Mouse (Mus musculus): ENCODE measurements around the gene Slc25a26.
"Not testable (repeated sequence)": the region's sequence is repeated elsewhere in the genome, so short reads cannot be mapped to it uniquely, and the experiment has no call there.

The Slc25a26 gene

DNA sequence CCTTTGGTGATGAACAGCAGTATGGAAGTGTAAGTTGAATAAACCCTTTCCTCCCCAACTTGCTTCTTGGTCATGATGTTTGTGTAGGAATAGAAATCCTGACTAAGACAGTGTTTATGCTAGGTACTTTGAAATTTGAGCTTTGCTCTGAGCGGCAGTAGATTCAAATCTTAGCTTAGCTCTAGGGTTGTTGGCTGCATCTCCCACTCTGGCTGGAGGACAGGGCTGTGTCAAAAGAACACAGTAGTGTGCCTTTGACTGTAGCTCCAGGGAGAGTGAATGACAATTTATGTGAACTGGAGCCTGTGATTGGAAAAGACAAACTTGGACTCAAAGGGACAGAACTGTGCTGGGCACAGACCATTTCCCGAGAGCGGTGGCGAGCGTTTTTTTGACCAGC is 53.0 kb downstream of the Slc25a26 start:
- DNase-seq (ENCODE audit: low spot score), result no peak

DNA sequence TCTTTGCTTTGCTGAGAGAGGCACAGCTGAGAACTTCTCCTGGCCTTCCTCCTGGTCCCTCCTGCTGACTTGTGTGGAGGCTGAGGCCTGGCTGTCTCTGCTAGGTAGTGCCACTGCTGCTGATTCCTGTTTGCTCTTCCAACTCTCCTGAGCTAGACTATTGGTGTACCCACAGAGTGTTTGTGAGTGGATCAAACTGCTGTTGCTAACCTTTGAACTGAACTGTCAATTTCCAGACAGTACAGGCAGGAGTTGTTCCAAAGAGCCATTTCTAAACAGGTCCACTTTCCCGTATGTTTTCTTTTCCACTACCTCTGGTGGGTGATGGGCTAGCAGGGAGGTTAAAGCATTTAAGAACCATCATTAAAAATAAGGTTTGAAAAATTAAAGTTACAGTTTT is 58.5 kb downstream of the Slc25a26 start:
- DNase-seq (ENCODE audit: low spot score), result not testable (repeated sequence)

DNA sequence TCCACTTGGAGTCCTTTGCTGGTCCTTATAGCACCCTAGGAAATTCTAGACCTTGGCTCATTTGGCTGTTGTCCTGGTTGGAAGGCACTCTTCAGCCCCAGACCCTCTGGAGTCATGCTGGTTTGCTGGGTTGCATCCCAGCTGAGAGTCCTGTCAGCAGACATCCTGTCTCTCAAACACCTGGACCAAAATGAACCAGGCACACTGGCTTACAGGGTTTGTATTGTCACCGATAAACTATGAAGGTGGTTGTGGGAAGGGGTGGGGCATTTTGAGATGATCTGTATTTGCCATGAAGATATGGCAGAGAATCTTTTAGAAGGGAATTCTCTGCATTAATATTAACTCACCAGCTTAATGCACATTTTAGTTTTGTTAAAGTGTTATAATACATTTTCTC is 60.8 kb downstream of the Slc25a26 start:
- DNase-seq (ENCODE audit: low spot score), result no peak

DNA sequence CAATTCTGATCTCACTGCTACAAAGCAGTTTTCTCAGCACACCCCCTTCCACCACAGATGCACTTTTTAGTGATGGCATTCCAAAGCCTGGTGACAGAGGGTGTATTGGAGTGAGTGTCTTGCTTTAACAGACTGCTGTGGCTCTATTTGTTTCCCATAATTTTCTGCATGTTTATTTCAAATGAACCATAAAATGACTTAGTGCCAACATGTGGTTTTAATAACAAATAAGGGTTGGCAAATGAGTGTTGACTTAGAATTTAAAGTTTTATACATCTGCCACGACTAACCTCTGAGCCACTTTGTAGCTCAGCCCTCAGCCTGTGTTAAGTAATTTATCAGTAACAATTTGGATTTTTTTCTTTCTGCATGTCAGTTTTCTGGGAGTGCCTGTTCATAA is 61.2 kb downstream of the Slc25a26 start:
- DNase-seq (ENCODE audit: low spot score), result no peak

DNA sequence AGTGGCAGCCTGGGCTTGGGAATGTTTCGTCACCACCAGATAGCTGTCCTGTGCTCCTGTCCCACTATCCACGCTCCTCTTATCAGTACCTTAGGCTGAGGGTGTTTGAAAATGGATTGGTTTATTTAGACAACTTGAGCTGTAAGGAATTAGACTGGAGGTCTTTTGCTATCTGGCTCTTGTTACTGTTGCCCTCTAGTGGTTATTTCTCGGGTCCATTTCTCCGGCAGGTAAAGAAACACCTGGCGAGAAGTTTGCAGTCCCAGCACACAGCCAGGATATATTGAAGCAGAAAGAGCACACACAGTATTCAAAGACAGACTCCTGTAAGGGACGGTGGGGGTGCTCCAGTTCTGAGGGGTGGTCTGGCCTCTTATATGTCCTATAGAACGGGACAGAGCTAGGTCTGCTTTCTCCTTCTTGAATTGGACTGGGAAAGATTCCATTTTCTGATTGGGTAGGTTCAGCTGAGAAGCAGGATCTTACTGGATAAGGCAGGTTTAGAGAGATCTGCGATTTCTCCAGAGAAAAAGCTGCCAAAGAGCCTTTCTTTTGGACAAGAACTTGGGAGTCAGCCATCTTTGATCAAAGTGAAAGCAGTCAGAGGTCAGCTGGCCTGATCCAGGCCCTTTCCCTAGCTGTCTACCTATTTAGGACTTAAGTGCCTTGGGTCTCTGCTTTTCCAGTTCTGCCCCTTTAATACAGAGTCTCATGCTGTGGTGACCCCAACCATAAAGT is 63.2 kb downstream of the Slc25a26 start:
- DNase-seq (ENCODE audit: low spot score), result no peak

DNA sequence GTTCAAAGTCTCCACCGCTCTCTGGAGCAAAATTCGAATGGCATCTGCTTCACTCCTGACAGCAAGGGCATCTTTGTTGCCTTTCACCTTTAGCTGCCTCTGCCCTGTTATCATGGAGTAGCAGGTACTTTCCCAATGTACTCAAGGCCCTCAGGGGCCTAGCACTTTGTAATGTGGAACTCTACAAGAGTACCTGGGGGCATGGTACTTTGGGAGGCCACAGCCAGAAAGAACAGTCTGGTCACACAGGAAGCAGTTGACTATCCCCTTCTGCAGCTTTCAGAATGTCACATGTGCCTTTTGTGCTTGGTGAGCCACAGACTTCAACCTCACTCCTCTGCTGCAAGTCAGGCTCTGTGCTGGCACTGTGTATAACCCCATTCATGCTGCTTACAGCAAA is 65.6 kb downstream of the Slc25a26 start:
- DNase-seq (ENCODE audit: low spot score), result no peak

DNA sequence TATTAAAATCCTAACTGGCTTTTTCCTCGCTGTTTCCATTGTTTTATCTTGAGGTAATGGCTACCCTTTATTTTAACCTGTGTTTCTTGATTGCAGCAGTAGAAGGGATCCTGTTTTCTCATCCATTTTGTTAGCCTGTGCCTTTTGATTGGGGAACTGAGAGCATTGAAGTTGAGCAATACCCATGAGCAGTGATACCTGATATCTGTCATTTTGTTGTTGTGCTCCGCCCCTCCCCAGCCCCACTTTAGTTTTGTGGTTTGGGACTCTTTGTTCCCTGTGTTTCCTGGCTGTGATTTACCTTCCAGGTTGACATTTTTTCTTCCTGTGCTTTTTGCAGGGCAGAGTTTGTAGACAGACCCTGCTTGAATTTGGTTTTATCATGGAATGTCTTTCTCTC is 67.9 kb downstream of the Slc25a26 start:
- no peak for DNase-seq (ENCODE audit: low spot score)

DNA sequence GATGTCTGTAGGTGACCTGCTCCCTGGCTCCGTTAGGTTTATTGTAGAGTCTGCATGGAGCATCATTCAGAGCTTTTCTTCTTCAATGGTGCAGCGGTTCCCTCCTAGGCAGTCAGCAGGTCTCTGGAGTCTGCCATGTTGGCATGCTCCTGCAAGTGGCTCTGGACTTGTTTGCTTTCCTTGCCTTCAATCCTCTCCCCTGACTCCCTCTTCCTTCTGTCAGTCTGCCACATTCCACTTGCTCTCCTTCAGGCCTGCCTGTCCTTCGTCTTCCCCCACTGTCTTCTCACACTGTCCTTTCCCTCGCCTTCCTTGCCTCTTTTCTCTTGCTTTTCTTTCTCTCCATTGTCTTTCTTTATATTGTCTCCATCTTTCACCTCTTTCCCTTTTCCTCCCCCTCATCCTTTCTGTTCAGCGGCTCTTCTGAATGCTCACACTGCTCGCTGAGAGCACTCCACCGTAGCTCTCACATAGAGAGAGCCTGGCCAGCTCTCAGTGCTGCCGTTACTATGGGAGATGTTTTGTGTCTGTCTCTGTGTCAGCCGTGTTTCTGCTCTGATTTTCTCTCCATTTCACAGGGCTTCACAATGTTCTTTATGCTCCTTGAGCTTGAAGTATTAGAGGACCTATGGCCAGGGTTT is 75.5 kb downstream of the Slc25a26 start:
- no peak for DNase-seq (ENCODE audit: low spot score)

DNA sequence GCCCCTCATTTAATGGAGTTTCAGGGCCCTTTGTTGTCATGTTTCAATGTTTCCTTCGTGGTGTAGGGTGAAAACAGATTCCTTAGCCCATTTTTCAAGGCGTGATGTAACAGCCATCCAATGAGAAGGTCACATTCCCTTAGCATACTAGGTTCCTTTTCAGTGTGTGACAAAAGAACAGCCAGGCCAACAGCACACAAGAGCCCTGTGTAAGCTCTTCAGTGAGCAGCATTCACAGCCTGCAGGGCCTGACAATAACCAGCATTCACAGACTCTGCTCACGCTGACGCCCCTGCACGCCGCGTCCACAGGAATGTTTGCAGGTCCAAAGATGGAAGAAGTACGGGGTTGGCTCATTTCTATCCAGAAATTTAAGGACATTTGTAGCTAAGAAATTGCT is 77.9 kb downstream of the Slc25a26 start:
- DNase-seq (ENCODE audit: low spot score), result peak; percentile 72

DNA sequence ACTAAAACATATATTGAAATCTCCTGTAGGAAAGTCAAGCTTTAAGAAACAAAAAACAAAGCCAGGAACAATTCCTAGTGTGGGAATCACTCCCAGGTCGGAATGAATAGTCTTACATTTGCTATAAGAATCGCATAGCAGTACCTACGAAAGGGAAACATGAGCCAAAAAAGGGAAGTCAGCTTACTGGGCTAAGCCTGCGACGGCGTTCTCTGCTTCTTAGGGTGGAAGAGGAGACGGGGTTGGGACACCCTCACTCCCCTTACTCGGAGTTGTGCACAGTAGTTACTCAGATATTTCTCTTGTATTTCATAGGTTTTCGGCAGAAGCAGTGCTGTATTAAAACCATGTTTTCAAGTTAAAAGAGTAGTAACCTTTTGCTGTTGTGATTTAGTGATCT is 81.9 kb downstream of the Slc25a26 start:
- no peak for DNase-seq (ENCODE audit: low spot score)

DNA sequence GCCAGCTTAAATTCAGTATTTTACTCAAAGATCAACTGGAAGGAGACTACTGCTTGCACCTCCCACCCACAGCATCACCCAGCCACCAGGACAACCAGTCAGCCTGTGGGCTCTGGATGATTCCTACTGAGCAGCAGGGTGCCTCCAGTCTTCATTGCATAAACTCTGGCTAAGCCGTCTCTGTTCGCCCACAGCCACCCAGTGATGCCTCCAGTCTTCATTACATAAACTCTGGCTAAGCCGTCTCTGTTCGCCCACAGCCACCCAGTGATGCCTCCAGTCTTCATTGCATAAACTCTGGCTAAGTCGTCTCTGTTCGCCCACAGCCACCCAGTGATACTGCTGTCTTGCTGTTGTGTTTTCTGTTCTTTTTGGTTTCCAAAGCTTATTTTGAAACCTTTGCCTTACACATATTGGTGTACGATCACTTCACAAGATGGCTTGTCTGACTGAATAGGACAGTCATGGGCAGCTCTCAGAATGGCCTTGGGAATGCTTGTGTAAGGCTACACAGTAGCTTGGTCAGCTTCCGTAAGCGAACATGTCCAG is 84.1 kb downstream of the Slc25a26 start:
- no peak for DNase-seq (ENCODE audit: low spot score)

DNA sequence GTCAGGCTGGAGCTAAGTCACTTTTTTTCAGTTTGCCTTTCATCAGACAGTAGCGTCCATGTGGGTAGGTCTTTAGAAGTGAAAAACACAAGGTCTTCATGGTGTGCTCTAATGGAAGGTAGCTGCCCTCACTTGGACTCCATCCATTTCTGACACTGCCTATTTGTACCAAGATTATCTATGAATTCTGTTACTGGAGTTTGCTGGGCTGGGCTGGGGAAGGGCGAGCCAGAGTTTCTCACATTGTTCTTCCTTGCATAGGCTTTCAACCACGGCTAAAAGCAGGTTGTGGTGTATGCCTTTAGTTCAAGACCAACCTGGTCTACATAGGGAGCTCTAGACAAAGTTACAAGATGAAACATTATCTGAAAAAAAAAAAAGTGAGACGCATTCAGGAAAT is 84.8 kb downstream of the Slc25a26 start:
- DNase-seq (ENCODE audit: low spot score), result no peak

DNA sequence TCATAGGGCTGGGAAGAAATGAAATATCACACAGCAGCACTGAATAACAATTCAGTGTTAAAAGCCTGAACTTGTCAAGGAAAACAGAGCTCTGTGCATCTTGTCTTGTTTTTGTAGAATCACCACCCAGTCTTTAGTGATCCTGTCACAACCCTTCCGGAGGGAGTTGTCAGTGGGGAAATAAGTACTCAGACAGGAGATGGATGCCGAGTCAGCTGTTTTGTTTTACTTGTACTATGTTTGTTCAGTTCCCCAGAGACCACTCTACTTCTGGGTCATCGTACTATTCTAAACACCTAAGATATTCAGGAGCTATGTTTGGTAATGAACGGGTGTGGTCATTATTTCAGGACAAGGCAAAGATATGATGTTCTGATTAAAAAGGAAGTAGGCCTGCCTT is 88.2 kb downstream of the Slc25a26 start:
- no peak for DNase-seq (ENCODE audit: low spot score)

DNA sequence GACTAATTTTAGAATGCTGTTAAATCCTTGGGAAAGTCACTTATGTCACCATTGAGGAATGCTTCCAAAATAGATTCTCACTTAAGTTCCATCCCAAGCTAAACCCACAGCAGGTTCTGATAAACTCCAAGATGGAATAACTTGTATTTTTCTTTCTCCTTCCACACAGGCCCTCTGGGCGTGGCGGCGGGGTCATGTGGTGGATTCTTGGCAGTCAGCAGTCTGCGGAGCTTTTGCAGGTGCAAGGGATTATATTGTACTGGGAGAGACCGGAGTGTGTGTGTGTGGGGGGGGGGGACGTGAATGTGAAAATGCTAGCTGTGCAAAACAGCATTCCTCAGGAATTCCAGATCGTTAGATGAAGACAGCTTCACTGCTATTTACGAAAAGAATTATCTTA is 92.1 kb downstream of the Slc25a26 start:
- DNase-seq (ENCODE audit: low spot score), result peak; percentile 61

DNA sequence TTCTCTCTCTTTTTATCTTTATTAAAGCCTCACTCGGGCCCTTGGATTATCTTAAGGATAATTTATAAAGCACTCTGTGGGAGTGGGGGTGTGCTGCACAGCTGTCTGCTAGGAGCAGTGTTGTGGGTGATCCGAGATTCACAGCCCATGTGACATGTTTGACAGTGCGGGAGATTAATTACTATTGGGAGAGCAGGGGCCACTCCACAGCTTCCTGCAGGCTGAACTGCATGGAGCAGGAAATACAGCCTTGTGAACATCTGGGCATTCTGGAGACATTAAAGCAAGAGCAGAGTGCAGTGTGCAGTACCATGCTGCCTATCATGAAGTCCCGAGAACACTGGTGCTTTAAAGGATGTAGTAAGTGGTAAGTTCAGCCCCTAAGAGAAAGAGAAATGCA is 92.6 kb downstream of the Slc25a26 start:
- peak; percentile 76 for DNase-seq (ENCODE audit: low spot score)

DNA sequence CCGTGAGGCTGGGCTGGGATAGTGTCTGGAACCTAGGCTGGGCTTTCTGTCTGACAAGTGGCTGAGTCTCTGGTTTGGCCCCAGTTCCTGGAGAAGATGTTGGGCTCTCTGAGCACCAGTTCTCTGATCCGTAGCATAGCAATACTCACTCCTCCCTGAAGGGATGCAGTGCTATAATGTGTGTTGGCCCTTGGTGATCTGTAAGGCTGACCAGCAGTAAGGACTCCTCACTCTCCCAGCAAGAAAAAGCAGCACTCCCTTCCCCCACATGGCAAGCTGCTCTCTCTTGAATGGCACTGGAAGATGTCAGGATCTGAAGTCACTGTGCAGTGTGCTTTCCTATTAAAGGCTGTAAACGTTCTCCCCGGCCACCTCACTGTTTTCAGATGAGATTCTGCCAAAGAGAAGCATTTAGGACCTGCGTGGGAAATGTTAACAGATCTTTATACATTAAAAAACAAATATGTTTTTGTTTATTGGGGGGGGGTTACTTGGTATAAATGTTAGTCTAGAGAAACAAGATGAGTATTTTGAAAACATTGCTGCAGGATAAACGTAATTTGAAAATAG is 94.0 kb downstream of the Slc25a26 start:
- no peak for DNase-seq (ENCODE audit: low spot score)

DNA sequence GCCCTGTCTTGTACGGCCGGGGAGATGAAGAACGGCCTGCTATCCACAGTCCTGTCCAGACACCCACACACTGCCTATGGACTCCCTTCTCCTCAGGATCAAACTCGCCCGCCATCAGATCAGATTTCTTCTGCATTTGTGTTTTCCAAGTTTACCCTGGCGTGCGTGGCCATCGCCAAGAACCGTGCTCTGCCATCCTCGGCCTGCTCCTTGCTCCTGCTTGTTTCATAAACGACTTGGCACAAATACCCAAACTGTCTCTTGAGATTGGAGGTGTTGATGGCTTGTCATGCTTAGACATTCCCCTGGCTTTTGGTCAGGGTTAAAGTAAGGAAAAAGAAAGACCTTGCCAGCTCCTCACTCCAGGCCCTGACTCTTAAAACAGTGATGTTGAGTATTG is 94.6 kb downstream of the Slc25a26 start:
- no peak for DNase-seq (ENCODE audit: low spot score)

DNA sequence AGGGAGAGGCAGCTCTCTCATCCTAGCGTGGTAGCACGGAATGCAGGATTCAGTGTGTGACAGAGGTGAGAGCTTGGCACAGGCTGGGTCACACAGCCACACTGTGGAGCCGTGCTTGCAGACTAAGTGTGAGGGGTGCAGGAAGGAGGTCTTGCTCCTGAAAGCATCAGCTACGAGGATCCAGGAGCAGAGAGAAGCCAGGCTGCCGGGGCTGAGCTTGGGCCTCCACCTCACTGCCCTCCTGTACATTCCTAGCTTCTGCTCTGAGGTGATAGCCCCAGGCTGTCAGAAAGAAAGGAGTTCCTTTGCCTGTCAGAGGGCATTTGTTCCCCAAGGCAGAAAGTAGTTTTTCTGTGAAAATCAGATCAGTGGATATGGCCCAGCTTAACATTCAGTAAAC is 95.1 kb downstream of the Slc25a26 start:
- no peak for DNase-seq (ENCODE audit: low spot score)

DNA sequence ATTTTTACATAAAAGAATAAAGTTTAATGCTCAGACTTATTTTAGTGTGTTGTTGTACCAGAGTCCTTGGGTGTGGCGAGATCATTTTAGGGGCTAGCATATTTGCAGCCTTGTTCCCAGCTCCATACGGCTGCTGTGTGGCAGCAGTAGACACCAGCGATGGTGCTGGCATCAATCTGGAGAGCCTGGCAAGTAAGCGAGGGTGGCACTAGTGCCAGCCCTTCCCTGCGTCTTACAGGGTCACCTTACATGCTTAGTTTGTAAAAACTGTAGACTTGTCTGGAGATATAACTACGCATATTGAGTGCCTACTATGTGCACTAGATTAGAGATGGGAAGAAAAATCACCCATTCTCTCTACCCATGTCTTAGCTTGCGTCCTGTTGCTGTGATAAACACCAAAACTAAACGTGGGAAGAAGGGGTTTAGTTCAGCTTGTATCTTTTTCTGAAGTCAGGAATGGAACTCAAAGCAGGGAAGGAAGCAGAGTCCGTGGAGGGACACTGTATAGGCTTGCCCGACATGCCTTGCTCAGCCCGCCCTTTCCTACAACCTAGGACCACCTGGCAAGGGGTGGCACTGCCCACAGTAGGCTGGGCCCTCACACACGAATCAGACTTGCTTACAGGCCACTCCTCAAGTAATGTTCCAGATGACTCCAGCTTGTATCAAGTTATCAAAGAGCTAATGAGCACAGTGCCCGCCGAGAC is 96.1 kb downstream of the Slc25a26 start:
- no peak for DNase-seq (ENCODE audit: low spot score)

DNA sequence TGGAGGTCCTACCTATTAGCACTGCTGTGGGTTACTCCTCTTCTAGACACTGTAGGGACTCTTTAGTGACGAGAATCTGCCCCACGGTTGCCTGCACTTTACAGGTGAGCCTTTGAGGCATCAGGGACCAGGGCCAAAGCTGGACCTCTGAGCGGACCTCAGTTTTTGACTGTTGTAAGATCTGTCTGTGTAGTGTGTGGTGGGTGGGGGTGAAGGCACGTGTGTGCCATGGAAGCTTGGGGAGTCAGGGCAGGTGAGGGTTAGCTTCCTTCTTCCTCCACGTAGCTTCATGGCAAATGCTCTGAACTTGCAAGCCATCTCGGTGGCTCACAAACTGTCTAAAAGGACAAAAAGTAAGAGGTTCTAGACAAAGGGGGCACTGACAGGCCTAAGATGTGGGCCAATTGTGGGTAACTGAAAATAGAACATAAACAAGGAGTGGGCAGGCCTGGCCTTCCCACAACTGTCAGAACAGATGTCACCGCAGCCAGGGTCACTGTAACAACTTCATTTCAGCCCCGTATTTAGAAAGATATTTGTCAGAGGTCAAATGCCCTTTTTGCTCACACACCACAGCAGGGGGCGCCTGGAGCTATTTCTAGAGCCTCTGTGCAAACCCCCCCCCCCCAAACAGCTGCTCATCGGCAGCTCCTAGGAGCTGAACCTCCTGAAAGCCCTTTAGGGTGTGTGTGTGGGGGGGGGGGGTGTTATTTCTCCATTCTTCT is 96.8 kb downstream of the Slc25a26 start:
- DNase-seq (ENCODE audit: low spot score), result peak; percentile 67

DNA sequence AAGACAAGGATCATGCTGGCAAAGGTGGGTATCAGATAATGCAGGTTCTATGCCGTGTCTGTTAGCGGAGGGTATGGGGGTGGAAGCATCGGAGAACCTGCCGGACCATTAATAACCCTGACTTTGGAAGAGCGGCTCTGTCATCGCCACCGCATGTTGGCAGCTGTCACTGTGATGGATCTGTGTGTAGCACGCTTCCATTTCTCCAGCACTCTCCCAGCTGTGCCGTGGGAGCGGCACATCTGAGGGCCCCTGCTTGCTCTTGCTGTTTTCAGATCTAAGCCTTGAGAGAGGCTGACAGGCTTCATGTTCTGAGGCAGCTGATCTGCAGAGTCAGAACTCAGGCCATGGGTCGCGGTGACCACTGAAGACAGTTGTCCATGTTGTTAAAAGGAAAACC is 98.3 kb downstream of the Slc25a26 start:
- no peak for DNase-seq (ENCODE audit: low spot score)

DNA sequence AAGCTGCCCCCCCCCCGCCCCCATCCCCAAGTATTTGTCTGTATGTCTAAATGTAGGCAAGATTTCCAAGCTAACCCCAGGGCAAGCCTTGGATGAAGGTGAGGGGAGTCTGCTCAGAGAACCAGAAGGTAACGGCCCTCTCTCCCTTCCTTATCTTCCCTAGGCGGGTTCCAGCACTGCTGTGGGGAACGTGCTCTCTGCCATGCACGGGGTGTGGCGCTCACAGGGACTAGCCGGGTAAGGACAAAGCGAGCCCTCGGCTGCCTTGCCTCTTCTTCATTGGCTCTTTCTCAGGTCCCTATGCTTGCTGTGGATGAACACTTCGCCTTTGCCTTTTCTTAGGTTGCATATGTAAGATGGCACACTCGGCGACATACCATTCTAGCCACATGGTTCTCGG is 98.9 kb downstream of the Slc25a26 start:
- DNase-seq (ENCODE audit: low spot score), result no peak
